Mouse (Mus musculus): ENCODE measurements around the gene Lrsam1.
A peak's percentile ranks its signal among the peaks of the same experiment; 100 is the strongest.

Lrsam1 gene

GRCm38 (mm10) chr2:32895606-32896106 lies 65.8 kb downstream of the Lrsam1 start:
- no peak for DNase-seq (ENCODE audit: low read depth, low spot score)

- DNase-seq (ENCODE audit: low read depth, low spot score) = no peak
Measured at GRCm38 (mm10) chr2:32894097-32894496, 67.3 kb downstream of the Lrsam1 start.

GRCm38 (mm10) chr2:32892490-32892889 lies 68.9 kb downstream of the Lrsam1 start:
- DNase-seq (ENCODE audit: low read depth, low spot score) = no peak

- DNase-seq (ENCODE audit: low read depth, low spot score) = no peak
Measured at GRCm38 (mm10) chr2:32891278-32891677, 70.1 kb downstream of the Lrsam1 start.

- no peak for DNase-seq (ENCODE audit: low read depth, low spot score)
Measured at GRCm38 (mm10) chr2:32890280-32890679, 71.1 kb downstream of the Lrsam1 start.

- no peak for DNase-seq (ENCODE audit: low read depth, low spot score)
Measured at GRCm38 (mm10) chr2:32888551-32888950, 72.9 kb downstream of the Lrsam1 start.

GRCm38 (mm10) chr2:32888029-32888428 lies 73.4 kb downstream of the Lrsam1 start:
- DNase-seq (ENCODE audit: low read depth, low spot score) = no peak

- DNase-seq (ENCODE audit: low read depth, low spot score) = no peak
Measured at GRCm38 (mm10) chr2:32884745-32885144, 76.7 kb downstream of the Lrsam1 start.

GRCm38 (mm10) chr2:32882283-32883043 lies 79.0 kb downstream of the Lrsam1 start:
- no peak for DNase-seq (ENCODE audit: low read depth, low spot score)

GRCm38 (mm10) chr2:32881723-32882122 lies 79.7 kb downstream of the Lrsam1 start:
- no peak for DNase-seq (ENCODE audit: low read depth, low spot score)

- no peak for DNase-seq (ENCODE audit: low read depth, low spot score)
Measured at GRCm38 (mm10) chr2:32881054-32881453, 80.4 kb downstream of the Lrsam1 start.

GRCm38 (mm10) chr2:32879593-32879992 lies 81.8 kb downstream of the Lrsam1 start:
- no peak for DNase-seq (ENCODE audit: low read depth, low spot score)

- DNase-seq (ENCODE audit: low read depth, low spot score) = no peak
Measured at GRCm38 (mm10) chr2:32878396-32878795, 83.0 kb downstream of the Lrsam1 start.

- DNase-seq (ENCODE audit: low read depth, low spot score) = no peak
Measured at GRCm38 (mm10) chr2:32877761-32878393, 83.5 kb downstream of the Lrsam1 start.

GRCm38 (mm10) chr2:32877303-32877702 lies 84.1 kb downstream of the Lrsam1 start:
- no peak for DNase-seq (ENCODE audit: low read depth, low spot score)

GRCm38 (mm10) chr2:32876490-32877302 lies 84.7 kb downstream of the Lrsam1 start:
- no peak for DNase-seq (ENCODE audit: low read depth, low spot score)

- peak; percentile 72 for DNase-seq (ENCODE audit: low read depth, low spot score)
Measured at GRCm38 (mm10) chr2:32875675-32876489, 85.5 kb downstream of the Lrsam1 start, which contains the start of gene Fam129b. TSS of gene Fam129b (plus strand) at chr2:32876114.

All from brain, embryonic 18.5 days (tissue).